Mouse (Mus musculus): Measurements from ENCODE around the gene Gm3727. TPM values are rescaled to one million over a fixed set of nuclear protein-coding genes. Genes with fewer than 3 reads are reported as not detected.
"Not testable (repeated sequence)": the region's sequence is repeated elsewhere in the genome, so short reads cannot be mapped to it uniquely, and the experiment has no call there.

Gene Gm3727
- not detected in 2 replicates for polyA plus RNA-seq (2015; fragmentation: Nextera tagmentation; extraction: Ambion mirVana)

GRCm38 (mm10) chr14:7264614-7265013, at the start of gene Gm3727:
TSS of gene Gm3727 (minus strand) at chr14:7264714.
- not testable (repeated sequence) for H3K27ac ChIP-seq; H3K9me3 ChIP-seq; H3K27me3 ChIP-seq; H3K4me2 ChIP-seq; H3K36me3 ChIP-seq; H3K4me3 ChIP-seq; H3K9ac ChIP-seq; ATAC-seq (ENCODE audit: insufficient number of reproducible peaks, insufficient read depth, low FRiP score, low TSS enrichment, low read depth); H3K4me1 ChIP-seq
- WGBS = 74% methylated on average over 3 of the region's 3 CpGs

- not testable (repeated sequence) for H3K4me1 ChIP-seq
Measured at GRCm38 (mm10) chr14:7243498-7243897, 21.0 kb downstream of the Gm3727 start.

More at GRCm38 (mm10) chr14:7243498-7243897, 21.0 kb downstream of the Gm3727 start:
- H3K27ac ChIP-seq; H3K36me3 ChIP-seq; H3K4me3 ChIP-seq; H3K4me2 ChIP-seq; H3K27me3 ChIP-seq; H3K9me3 ChIP-seq; H3K9ac ChIP-seq; ATAC-seq (ENCODE audit: insufficient number of reproducible peaks, insufficient read depth, low FRiP score, low TSS enrichment, low read depth): not testable (repeated sequence)
- 6% methylated on average over 8 of the region's 10 CpGs for WGBS

Other genes with a start within 250 kb of the Gm3727 start
- 0.76 and 1.8 TPM in 2 replicates for gene Gm10406, start 237.3 kb downstream of the Gm3727 start, polyA plus RNA-seq (2015; fragmentation: Nextera tagmentation; extraction: Ambion mirVana)
- not detected in 2 replicates for gene Gm3685, start 219.7 kb downstream of the Gm3727 start, polyA plus RNA-seq (2015; fragmentation: Nextera tagmentation; extraction: Ambion mirVana)
- 0.80 and 1.3 TPM in 2 replicates for gene Gm3696, start 164.1 kb downstream of the Gm3727 start, polyA plus RNA-seq (2015; fragmentation: Nextera tagmentation; extraction: Ambion mirVana)
- not detected in 2 replicates for gene Gm6676, start 139.3 kb downstream of the Gm3727 start, polyA plus RNA-seq (2015; fragmentation: Nextera tagmentation; extraction: Ambion mirVana)
- 4.3 and 7.5 TPM in 2 replicates for gene Gm3512, start 90.2 kb downstream of the Gm3727 start, polyA plus RNA-seq (2015; fragmentation: Nextera tagmentation; extraction: Ambion mirVana)
- gene Gm16434, start 70.2 kb downstream of the Gm3727 start, polyA plus RNA-seq (2015; fragmentation: Nextera tagmentation; extraction: Ambion mirVana) = not detected in 2 replicates
- 0.54 and 1.3 TPM in 2 replicates for gene Gm3739, start 50.3 kb upstream of the Gm3727 start, polyA plus RNA-seq (2015; fragmentation: Nextera tagmentation; extraction: Ambion mirVana)
- not detected in 2 replicates for gene Gm5797, start 67.7 kb upstream of the Gm3727 start, polyA plus RNA-seq (2015; fragmentation: Nextera tagmentation; extraction: Ambion mirVana)
- not detected in 2 replicates for gene Gm8374, start 100.4 kb upstream of the Gm3727 start, polyA plus RNA-seq (2015; fragmentation: Nextera tagmentation; extraction: Ambion mirVana)
- not detected in 2 replicates for gene Gm3755, start 186.2 kb upstream of the Gm3727 start, polyA plus RNA-seq (2015; fragmentation: Nextera tagmentation; extraction: Ambion mirVana)
- gene Gm3752, start 219.0 kb upstream of the Gm3727 start, polyA plus RNA-seq (2015; fragmentation: Nextera tagmentation; extraction: Ambion mirVana) = 0.94 and 1.1 TPM in 2 replicates